Mouse (Mus musculus): ENCODE measurements around the gene Cyth1.

The Cyth1 gene

GRCm38 (mm10) chr11:118200834-118201830 is 47.3 kb downstream of the Cyth1 start:
- no peak for DNase-seq (ENCODE audit: low read depth, low spot score)

- no peak for DNase-seq (ENCODE audit: low read depth, low spot score)
These were observed 50.1 kb downstream of the Cyth1 start for GRCm38 (mm10) chr11:118198296-118198600.

GRCm38 (mm10) chr11:118197508-118198295 is 50.7 kb downstream of the Cyth1 start:
- no peak for DNase-seq (ENCODE audit: low read depth, low spot score)

GRCm38 (mm10) chr11:118196824-118197388 is 51.5 kb downstream of the Cyth1 start:
- DNase-seq (ENCODE audit: low read depth, low spot score) = no peak

GRCm38 (mm10) chr11:118193390-118194147 is 54.8 kb downstream of the Cyth1 start:
- DNase-seq (ENCODE audit: low read depth, low spot score) = peak; percentile 40

- no peak for DNase-seq (ENCODE audit: low read depth, low spot score)
These were observed 55.4 kb downstream of the Cyth1 start for GRCm38 (mm10) chr11:118192973-118193372.

GRCm38 (mm10) chr11:118182768-118183167 is 65.6 kb downstream of the Cyth1 start:
- no peak for DNase-seq (ENCODE audit: low read depth, low spot score)

- no peak for DNase-seq (ENCODE audit: low read depth, low spot score)
These were observed 66.0 kb downstream of the Cyth1 start for GRCm38 (mm10) chr11:118182353-118182752.

- no peak for DNase-seq (ENCODE audit: low read depth, low spot score)
These were observed 68.2 kb downstream of the Cyth1 start for GRCm38 (mm10) chr11:118180199-118180598.

- no peak for DNase-seq (ENCODE audit: low read depth, low spot score)
These were observed 70.2 kb downstream of the Cyth1 start for GRCm38 (mm10) chr11:118178236-118178635.

GRCm38 (mm10) chr11:118174752-118175151 is 73.6 kb downstream of the Cyth1 start:
- DNase-seq (ENCODE audit: low read depth, low spot score) = no peak

- no peak for DNase-seq (ENCODE audit: low read depth, low spot score)
These were observed 75.6 kb downstream of the Cyth1 start for GRCm38 (mm10) chr11:118172768-118173167.

- DNase-seq (ENCODE audit: low read depth, low spot score) = no peak
These were observed 78.1 kb downstream of the Cyth1 start for GRCm38 (mm10) chr11:118170333-118170732.

- DNase-seq (ENCODE audit: low read depth, low spot score) = no peak
These were observed 79.7 kb downstream of the Cyth1 start for GRCm38 (mm10) chr11:118168714-118169113.

GRCm38 (mm10) chr11:118166626-118167025 is 81.8 kb downstream of the Cyth1 start:
- no peak for DNase-seq (ENCODE audit: low read depth, low spot score)

- DNase-seq (ENCODE audit: low read depth, low spot score) = no peak
These were observed 82.7 kb downstream of the Cyth1 start for GRCm38 (mm10) chr11:118165681-118166080.

GRCm38 (mm10) chr11:118164566-118164965 is 83.8 kb downstream of the Cyth1 start:
- no peak for DNase-seq (ENCODE audit: low read depth, low spot score)

GRCm38 (mm10) chr11:118162245-118162644 is 86.1 kb downstream of the Cyth1 start:
- no peak for DNase-seq (ENCODE audit: low read depth, low spot score)

- DNase-seq (ENCODE audit: low read depth, low spot score) = no peak
These were observed 87.2 kb downstream of the Cyth1 start for GRCm38 (mm10) chr11:118161240-118161639.

GRCm38 (mm10) chr11:118160763-118161162 is 87.6 kb downstream of the Cyth1 start:
- no peak for DNase-seq (ENCODE audit: low read depth, low spot score)

- DNase-seq (ENCODE audit: low read depth, low spot score) = no peak
These were observed 89.6 kb downstream of the Cyth1 start for GRCm38 (mm10) chr11:118158753-118159152.

Measured in ZHBTc4 (cell line).